Mouse (Mus musculus): ENCODE results near the gene H2-T24.
A peak's percentile ranks its signal among the peaks of the same experiment; 100 is the strongest.
"Not testable (repeated sequence)": the region's sequence is repeated elsewhere in the genome, so short reads cannot be mapped to it uniquely, and the experiment has no call there.

The H2-T24 gene

DNA sequence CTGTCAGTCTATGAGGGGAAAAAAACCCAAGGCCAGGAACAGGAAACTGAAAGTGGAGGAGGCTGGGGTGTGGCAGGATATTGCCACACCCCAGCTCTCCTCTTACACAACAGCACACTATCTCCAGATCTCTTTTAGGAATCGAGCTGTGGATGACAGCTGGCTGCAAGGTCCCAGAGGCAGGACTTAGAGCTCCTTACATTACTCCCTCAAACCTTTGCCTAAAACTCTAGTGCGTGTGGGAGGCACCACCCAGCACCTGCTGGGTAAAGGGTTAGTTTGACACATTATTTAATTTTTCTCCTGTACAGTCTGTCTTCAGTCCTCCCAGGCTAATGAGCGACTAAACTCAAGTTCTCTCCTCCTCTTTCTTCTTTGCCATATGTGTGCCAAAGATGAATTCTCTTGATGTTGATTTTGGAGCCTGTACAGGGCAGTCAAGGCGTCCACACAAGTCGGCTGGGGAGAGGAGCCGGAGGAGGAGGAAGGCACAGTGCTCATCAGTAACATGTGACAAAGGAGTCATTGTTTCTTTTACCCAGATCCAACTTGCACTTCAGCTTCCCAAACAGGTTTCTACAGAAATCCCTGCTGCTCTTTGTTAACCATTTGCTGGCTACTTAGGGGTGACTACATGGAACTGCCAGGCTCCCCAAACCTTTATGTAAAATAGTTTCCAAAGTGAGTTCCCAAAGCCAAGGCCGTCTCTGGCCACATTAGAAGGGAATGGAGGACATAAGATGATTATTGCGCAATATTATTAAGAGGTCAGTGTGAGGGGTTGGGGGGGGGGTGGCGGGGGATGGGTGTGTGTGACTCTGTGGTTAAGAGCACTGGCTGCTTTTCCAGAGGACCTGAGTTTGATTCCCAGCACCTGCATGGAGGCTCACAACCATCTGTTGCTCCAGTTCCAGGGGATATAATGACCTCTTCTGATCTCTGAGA, 3.6 kb upstream of the H2-T24 start:
- DNase-seq (ENCODE audit: low spot score in 2 of 2) = peak in 1 of 2 experiments; percentile 21

DNA sequence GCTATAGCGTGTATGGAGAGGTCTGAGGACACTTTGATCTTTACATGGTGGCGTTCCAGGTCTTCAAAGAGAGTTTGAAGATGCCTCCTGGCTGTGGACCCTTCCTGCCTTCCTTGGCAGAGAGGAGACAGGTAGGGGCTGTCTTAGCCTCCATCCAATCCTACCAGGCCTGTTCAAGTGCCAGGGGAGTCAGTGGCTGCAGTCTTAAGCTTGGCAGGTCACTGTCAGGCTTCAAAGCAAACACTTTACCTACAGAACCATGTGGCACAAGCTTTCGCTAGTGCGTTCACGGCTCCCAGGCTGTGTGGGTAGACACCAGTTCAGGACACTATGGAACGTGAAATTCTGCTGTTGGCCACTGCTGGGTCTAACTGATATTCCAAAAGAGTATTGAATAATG, 2.6 kb upstream of the H2-T24 start:
- no peak for DNase-seq (ENCODE audit: low spot score in 2 of 2)

DNA sequence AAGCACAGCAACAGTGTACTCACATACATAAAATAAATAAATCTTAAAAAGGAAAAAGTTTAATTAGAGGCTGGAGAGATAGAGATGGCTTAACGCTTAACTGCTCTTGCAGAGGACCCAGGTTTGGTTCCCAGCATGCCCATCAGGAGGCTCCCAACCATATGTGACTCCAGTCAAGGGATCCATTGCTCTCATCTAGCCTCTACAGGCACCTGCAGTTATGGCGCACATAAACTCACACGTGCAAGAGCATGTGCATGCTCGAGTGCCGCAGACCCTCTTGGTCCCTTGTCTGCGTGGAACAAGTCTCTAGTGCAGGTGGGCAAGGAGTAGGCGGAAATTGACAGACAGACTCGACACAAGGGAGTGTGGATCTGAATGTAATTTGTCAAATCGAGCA, 1.7 kb upstream of the H2-T24 start:
- no peak for DNase-seq (ENCODE audit: low spot score in 2 of 2)

DNA sequence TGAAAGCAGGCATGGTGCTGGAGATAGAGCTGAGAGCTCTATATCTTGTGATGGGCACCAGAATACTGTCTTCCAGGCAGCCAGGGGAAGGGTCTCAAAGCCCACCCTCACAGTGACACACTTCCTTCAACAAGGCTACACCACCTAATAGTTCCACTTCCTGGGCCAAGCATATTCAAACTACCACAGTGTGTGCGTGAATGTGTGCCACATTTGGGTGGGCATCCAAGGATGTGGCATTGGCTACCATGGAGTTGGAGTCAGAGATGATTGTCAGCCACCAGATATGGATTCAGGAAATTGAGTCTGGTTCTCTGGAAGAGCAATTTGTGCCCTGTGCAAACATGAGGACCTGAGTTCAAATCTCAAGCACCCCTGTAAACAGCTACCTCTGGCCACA, 949 bp upstream of the H2-T24 start:
- DNase-seq (ENCODE audit: low spot score in 2 of 2) = no peak

DNA sequence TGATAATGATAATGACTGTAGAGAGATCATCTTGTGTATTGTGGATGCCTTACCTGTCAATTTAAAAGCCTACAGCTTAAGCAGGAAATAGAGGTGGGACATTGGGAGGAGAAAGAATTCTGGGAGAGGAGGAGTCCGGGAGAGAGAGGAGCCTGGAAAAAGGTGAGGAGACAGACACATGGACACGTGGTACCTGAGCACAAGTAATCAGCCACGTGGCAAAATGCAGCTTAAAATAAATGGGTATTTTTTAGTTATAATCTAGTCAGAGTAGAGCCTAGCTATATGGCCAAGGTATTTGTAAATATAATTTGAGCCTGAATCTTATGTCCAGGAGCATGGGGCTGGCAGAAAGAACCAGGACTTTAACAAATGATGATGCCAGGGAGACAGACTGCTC, 841 bp downstream of the H2-T24 start:
- DNase-seq (ENCODE audit: low spot score in 2 of 2) = no peak

DNA sequence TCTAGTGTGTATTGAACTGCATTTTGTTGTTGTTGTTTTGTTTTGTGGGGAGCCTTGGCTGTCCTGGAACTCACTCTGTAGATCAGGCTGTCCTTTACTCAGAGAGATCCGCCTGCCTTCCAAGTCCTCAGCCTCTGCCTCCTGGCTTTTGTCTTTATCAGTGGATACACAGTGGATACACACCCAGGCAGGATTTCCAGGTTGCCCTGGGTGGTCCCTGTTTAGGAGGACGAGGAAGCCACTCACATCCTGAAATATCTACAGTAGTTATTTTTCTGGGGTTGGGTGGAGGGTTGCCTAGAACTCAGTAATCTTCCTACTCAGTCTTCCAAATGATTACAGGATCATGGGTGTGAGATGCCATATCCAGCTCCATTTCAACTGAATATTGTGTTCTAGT, 1.4 kb downstream of the H2-T24 start:
- DNase-seq (ENCODE audit: low spot score in 2 of 2) = no peak

DNA sequence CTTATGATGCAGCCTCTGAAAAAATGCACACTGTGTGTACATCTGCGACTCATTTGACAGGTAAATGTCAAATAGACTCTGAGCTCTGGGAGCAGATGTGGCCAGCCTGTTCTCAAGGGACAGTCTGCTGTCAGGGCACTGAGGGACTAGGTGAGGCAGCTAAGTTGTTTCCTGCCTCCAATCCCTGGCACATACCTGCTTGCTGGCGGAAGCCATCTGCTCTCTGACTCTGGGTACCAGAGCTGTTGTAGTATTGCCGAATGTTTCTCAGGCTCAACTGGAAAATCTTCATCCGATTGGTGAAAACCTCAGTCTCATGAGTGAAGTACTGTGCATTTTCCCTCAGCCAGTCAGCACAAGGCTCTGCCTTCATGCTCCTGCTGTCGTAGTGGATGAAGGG, 3.3 kb downstream of the H2-T24 start:
- DNase-seq (ENCODE audit: low spot score in 2 of 2) = no peak

DNA sequence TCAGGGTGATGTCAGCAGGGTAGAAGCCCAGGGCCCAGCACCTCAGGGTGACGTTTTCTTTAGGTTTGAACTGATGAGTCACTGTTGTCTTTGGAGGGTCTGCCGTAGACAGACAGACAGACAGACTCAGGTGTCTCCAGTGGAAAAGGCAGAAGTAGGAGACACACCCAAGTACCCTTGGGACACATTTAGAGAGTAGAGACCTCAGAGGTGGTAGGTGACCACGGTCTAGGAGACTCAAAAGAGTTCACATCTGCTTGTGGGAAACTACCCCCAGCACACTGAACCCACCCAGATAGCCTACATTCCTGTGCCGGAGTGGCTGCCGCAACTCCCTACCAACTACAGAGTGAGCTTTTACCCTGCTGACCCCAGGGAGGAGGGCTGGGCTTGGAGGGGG, 5.4 kb downstream of the H2-T24 start:
- DNase-seq (ENCODE audit: low spot score in 2 of 2) = no peak

DNA sequence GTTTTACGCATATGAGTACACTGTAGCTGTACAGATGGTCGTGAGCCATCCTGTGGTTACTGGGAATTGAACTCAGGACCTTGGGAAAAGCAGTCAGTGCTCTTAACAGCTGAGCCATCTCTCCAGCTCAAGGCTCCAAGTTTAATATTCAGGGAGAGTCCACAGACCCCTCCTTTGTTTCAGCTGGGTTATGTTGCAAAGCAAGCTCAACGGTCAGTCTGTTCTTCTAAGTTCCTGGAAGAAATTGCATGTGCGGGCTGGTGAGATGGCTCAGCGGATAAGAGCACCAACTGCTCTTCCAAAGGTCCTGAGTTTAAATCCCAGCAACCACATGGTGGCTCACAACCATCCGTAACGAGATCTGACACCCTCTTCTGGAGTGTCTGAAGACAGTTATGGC, 16.0 kb downstream of the H2-T24 start:
- not testable (repeated sequence) for DNase-seq (ENCODE audit: low spot score in 2 of 2)

DNA sequence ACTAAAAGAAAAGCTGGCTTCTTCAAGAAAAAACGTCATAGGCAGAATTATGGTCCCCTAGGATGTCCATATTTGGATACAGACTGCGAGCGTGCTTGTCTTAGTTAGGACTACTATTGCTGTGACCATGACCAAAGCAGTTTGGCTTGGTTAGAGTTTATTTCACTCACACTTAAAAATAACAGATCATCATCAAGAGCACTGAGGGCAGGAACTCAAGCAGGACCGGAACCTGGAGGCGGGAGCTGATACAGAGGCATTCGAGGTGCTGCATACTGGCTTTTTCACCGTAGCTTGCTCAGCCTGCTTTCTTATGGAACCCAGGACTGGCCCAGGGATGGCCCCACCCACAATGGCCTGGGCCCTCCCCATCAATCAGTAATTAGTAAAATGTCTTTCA, 17.0 kb downstream of the H2-T24 start:
- no peak for DNase-seq (ENCODE audit: low spot score in 2 of 2)

DNA sequence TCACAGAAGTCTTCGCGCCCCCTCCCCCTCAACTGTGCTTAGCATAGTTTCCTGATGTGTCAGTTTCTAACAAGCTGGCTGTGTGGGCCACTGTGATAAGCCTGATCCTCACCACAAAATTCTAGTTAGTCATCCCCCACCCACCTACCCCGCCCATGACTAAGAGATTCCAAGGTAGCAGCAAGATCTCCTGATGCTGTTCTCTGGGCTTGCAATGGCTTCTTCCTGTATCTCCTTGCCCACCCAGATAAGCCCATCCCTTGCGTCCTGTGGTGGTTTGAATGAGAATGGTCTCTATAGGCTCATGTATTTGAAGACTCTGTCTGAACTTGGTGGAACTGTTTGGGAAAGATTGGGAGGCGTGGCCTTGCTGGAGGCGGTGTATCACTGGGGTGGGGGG, 18.4 kb downstream of the H2-T24 start:
- DNase-seq (ENCODE audit: low spot score in 2 of 2) = peak; percentile 35 to 44

DNA sequence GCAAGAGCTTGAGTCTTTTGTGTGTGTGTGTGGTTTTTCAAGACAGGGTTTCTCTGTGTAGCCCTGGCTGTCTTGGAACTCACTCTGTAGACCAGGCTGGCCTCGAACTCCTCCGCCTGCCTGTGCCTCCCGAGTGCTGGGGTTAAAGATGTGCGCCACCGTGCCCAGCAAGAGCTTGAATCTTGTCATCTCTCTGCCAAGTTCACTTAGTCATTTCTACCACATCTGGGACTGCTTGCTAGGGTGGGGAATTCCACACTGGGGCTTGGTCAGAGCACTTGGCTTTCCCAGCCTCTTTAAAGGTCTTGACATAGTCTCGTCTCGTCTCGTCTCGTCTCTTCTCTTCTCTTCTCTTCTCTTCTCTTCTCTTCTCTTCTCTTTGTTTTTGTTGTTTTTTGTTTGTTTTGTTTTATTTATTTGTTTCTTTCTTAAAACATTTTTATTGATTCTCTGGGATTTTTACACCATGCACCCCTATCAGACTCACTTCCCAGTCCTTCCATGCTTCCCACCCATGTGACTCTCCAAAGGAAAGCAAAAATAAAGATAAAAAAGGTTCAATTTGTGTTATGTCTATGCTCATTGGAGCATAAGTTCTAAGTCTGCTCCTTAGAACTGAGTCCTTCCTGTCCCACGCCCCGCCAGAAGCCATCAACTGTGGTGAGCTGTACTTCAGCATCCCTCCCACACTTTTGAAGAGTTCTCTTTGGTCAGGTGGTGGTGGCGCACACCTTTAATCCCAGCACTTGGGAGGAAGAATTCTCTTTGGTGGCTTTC, 19.1 kb downstream of the H2-T24 start:
- DNase-seq (ENCODE audit: low spot score in 2 of 2) = peak; percentile 57 to 72

DNA sequence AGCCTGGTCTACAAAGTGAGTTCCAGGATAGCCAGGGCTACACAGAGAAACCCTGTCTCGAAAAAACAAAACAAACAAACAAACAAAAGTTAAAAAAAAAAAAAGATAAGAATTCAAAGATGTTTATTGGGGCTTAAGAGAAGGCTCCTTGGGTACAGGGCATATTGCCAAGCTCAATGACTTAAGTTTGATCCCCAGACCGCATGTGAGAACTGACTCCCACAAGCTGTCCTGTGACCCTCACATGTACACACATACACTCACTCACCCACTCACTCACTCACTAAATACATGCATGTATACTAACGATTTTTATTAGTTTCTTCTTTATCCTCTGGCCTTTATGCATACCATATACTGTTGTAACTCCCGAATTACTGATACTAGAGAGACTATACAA, 20.0 kb downstream of the H2-T24 start:
- DNase-seq (ENCODE audit: low spot score in 2 of 2) = peak in 1 of 2 experiments; percentile 26

DNA sequence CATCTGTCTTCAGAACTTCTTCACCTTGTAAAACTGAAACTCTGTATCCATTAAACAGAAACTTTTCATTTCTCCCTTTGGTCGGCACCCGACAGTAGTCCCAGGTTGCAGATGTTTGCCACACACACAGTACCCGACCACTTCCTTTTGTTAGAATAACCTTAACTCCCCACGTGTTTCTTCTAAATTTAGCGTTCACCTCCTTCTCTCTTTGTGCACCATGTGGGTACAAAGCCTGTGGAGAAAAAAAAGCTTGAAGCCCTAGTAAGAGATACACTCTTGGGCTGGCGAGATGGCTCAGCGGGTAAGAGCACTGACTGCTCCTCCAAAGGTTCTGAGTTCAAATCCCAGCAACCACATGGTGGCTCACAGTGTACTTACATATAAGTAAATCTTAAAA, 21.0 kb downstream of the H2-T24 start:
- DNase-seq (ENCODE audit: low spot score in 2 of 2) = peak; percentile 72 to 78

DNA sequence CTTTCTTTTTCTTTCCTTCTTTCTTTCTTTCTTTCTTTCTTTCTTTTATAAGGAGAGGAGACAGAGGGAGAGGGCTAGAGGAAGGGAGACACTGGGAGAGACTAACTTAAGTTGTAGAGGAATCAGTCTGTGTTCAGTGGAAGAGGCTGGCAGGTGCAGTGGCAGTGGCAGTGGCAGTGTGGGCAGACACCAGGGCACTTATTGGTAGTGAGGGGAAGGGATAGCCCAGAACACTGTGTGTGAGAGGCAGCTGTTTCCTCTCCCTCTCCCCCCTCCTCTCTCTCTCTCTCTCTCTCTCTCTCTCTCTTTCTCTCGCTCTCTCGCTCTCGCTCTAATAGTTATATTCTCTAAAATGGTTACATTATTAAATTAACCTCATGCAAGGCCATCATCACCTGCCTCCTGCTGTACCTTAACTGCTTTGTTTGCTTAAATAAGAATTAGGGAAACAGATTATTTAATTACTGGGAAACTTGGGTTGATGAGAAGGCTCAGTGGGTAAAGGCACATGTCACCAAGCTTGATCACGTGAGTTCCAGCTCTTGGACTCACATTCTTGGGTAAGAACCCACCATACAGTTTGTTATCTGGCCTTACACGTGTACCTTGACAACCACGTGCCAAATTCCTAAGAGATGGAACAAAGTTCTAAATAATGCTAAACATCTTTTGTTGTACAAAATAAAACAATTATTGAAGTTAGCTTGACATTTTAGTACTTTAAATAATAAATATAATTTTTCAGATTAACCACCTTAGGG, 21.6 kb downstream of the H2-T24 start:
- peak in 1 of 2 experiments; percentile 44 for DNase-seq (ENCODE audit: low spot score in 2 of 2)

DNA sequence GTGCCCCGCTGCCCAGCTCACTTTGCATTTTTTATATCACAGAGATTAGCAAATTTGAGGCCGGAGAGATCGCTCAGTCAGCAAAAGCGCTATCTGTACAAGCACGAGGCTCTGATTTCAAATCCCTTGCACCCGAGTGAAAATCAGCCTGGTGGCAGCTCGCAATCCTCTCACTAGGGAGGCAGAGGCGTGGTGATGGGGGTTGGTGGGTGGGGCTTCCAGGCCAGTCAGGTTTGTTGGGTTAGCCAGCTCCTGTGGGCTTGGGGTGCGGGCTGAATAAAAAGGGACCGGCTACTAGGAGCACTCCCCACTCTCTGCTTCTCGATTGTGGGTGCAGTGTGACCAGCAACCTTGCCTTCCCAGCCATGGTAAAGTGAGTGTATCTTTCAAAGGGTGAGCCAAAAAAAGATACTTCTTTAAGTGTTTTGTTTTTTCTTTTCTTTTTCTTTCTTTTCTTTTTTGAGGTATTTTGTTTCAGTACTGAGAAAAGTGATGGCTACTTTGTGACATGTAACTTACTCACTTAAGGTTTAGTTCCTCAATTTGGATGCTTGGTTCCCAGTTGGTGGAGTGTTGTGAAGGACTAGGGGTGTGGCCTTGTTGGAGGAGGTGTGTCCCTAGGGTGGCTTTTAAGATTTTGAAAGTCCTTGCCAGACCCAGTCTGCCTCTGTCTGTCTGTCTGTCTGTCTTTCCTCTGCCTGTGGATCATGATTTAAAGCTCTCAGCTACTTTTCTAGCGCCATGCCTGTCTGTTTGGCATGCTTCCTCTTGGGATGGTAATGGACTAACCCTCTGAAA, 22.4 kb downstream of the H2-T24 start:
- peak in 1 of 2 experiments; percentile 72 for DNase-seq (ENCODE audit: low spot score in 2 of 2)

DNA sequence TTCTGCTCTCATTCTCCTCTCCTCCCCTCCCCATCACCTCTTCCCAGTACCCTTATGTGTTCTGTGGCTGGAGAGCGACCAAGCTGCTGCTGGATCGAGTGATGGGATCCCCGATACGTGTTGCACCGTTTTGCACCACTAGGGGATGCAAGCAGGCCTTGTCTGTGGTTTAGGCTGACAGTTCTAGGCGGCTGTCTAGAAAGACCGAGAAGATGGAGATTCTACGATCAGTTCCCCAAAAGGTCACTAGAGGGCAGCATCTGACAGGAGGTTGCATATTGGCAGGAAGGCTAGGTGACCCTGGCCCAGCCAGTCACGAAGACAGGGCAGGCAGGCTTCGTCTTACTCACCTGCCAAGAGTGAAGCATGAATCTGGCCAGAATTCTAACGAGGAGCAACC, 23.4 kb downstream of the H2-T24 start:
- peak; percentile 98 to 99 for DNase-seq (ENCODE audit: low spot score in 2 of 2)

DNA sequence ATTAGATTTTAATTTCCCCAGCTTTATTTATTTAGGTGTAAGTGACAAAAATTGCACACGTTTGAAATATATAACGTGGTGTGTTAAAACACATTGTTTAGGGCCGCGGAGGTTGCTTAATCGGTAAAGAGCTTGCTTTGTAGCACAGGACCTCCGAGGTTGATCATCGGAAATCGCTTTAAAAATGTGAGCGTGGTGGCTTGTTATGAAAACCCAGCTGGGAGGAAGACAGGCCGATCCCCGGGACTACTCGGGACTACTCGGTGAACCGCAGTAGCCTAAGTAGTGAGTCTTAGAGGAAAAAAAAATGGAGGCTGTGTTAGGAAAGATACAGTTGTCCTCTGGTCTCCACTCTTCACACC, 25.5 kb downstream of the H2-T24 start:
- no peak for DNase-seq (ENCODE audit: low spot score in 2 of 2)

DNA sequence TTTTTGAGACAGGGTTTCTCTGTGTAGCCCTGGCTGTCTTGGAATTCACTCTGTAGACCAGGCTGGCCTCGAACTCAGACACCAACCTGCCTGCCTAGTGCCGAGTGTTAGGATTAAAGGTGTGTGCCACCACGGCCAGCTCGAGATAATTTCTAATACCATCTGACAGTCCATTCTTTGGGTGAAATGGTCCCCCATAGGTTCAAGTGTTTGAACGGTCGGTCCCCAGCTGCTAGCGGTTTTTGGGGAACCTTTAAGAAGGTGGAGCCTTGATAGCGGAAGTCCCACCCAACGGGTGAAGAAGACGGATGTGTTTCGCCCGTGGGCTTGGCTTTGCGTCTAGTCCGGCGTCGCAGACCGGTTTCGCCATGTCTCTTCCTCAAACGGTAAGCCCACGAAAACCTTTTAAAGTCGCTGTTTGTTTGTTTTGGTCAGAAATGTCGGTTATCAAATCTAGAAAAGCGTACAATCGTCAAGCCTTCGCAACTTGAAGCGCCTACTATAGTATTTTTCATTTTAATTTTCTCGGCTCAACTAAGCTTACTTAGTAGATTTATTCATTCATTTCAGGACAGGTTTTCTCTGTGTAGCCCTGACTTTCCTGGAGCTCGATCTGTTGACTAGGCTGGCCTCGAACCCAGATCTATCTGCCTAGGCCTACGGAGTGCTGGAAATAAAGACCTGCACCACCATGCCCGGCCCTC, 26.0 kb downstream of the H2-T24 start:
- DNase-seq (ENCODE audit: low spot score in 2 of 2) = peak; percentile 74 to 78

DNA sequence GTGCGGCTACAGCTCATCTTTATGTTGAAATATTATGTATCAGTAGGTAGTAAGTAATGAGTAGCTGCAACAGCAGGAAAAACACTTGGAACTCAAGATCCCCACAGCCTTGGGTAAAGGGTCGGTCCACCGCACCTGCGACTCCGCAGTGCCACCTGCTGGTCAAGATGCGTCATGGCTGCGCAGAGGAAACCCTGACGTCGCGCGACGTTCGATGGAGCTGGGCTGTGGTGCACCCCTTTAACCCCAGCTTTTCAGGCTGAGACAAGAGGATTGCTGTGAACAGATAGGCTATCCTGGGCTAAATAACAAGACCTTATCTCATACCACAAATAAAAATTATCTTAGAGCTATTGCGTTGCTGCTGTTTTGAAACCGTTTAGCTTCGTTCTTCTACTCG, 26.7 kb downstream of the H2-T24 start:
- peak; percentile 77 to 81 for DNase-seq (ENCODE audit: low spot score in 2 of 2)

DNA sequence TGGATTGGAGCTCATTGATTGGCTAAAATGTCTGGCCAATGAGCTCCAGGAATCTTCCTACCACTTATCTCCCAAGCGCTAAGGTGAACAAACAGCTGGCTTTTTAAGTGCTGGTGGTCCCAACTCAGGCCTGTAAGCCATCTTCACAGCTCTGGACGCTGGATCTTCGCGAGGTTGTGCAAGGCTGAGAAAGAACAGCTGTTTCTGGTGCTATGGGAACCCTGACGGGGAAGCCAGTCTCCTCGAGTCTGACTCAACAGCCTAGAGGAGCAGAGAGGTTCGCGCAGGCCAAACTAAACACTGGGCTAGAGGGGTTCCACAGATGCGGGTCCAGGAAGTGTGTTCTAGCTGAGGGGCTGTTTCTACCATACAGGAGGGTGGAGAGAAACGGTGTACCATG, 28.6 kb downstream of the H2-T24 start:
- no peak for DNase-seq (ENCODE audit: low spot score in 2 of 2)
